Mouse (Mus musculus): ENCODE measurements around the gene Cfap221. TPM values are rescaled to one million over a fixed set of nuclear protein-coding genes. Genes with fewer than 3 reads are reported as not detected.

Gene Cfap221
- 1 to 10 TPM in 1 of 2 experiments, under 1 TPM in 1; 0.20 to 1.0 TPM for total RNA-seq (2021)

- intact Hi-C loops (cut with DNase I) = no loop called here
- DNase-seq (ENCODE audit: low spot score in 2 of 2) = peak; percentile 64 to 65
These were observed at the start of gene Cfap221 for GRCm38 (mm10) chr1:119996798-119997581. Gene Cfap221, minus strand, starts transcription at chr1:119997234.

- DNase-seq (ENCODE audit: low spot score in 2 of 2) = no peak
- intact Hi-C loops (cut with DNase I) = no loop called here
These were observed 47.5 kb upstream of the Cfap221 start for GRCm38 (mm10) chr1:120044584-120044983.

- intact Hi-C loops (cut with DNase I) = no loop called here
- DNase-seq (ENCODE audit: low spot score in 2 of 2) = no peak
These were observed 45.4 kb upstream of the Cfap221 start for GRCm38 (mm10) chr1:120042421-120042820.

DNA sequence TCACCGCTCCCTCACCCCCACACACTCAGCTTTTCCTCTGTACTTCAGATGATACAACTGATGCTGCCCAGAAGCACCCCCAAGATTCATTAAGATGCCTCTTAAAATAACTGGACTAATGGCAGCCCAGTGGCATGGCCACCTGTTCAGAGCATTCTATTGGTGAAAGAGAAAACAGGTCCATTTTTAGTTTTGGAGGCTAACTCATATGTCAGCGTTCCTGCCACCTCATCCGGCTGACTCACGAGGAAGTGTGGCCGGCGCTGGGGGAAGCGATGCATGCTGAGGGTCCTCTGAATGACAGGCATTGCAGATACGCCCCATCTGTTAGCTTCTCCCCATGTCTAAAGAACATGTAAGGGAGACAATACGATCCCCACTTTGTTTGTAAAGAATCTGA lies 41.6 kb upstream of the Cfap221 start:
- no peak for DNase-seq (ENCODE audit: low spot score in 2 of 2)
- intact Hi-C loops (cut with DNase I) = loop anchor here (10.0 kb wide), 1 partner anchor 116 kb away; no protein-coding TSS in a partner anchor

DNA sequence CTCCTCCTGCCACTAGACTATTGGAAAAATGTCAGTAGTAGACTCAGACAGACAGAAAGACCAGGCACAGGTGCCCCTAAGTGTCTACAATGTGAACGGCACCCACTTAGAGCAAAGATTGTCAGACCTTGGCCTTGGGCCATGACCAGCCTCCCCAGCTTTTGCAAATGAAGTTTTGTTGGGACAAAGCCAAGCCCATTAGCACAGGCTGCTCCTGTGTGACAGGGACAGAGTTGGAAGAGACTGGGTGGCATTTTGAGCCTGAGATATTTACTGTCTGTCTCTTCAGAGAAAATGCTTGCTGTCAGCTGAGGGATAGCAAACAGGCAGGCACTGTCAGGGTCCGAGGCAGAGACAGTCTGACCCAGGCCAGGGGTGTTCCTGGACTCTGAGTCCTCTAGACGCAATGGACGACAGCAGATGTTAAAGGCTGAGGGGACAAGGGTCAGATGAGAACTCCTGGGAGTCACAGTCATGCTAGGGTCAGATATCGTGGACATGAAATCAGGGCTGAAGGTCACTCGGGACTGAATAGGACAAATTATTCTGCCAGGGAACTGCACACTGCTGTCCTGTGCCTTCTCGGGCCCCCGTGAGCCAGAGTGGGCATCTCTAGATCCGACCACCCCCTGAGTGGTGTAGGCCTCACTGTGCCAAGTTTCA lies 40.1 kb upstream of the Cfap221 start:
- intact Hi-C loops (cut with DNase I) = loop anchor here (10.0 kb wide), 1 partner anchor 118 kb away; no protein-coding TSS in a partner anchor

GRCm38 (mm10) chr1:120035456-120036034 lies 38.5 kb upstream of the Cfap221 start:
- intact Hi-C loops (cut with DNase I) = loop anchor here (10.0 kb wide), 1 partner anchor 119 kb away; no protein-coding TSS in a partner anchor
- DNase-seq (ENCODE audit: low spot score in 2 of 2) = no peak

More for the DNA sequence above, 40.1 kb upstream of the Cfap221 start:
- no peak for DNase-seq (ENCODE audit: low spot score in 2 of 2)

GRCm38 (mm10) chr1:120034793-120035192 lies 37.8 kb upstream of the Cfap221 start:
- DNase-seq (ENCODE audit: low spot score in 2 of 2) = no peak
- intact Hi-C loops (cut with DNase I) = loop anchor here (10.0 kb wide), 1 partner anchor 120 kb away; no protein-coding TSS in a partner anchor

DNA sequence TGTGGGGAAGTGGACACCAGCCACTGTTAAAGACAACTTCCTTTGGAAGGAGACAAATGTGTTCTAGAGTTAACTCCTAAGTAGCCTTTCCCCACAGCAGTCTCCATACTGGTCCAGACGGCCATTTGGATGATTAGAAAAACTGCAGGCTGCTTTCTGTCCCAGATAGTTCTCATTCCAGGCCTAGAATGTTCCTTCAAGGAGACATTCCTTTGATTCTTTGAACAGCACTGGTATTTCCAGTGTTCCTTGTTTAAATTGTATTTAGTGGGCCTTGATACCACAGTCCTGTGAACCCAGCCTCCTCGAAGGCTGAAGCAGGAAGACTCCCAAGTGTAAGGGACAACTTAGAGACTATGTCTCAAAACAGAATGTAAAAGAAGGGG lies 36.4 kb upstream of the Cfap221 start:
- intact Hi-C loops (cut with DNase I) = loop anchor here (1.0 to 10.0 kb wide), 2 partner anchors 60 to 121 kb away; no protein-coding TSS in a partner anchor

GRCm38 (mm10) chr1:120032804-120033468 lies 35.9 kb upstream of the Cfap221 start:
- intact Hi-C loops (cut with DNase I) = loop anchor here (1.0 to 10.0 kb wide), 2 partner anchors 60 to 122 kb away; no protein-coding TSS in a partner anchor
- DNase-seq (ENCODE audit: low spot score in 2 of 2) = peak; percentile 57 to 70

More for the DNA sequence above, 36.4 kb upstream of the Cfap221 start:
- no peak for DNase-seq (ENCODE audit: low spot score in 2 of 2)

DNA sequence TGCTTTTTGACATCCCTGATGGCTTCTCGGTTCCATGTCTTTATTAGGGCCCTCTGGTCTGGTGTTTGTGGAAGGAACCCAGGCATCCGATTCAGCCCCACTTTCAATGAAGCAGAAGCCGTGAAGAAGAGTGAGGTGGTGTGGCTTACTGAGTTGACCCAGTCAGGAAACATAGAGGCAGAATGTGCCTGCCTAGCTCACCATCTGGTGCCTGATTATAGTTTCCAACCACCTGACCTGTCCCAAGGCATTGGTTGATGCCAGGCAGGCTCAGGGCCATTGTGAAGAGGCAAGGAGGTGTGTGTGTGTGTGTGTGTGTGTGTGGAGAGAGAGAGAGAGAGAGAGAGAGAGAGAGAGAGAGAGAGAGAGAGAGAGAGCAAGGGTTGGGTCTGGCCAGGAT lies 33.4 kb upstream of the Cfap221 start:
- DNase-seq (ENCODE audit: low spot score in 2 of 2) = no peak
- intact Hi-C loops (cut with DNase I) = loop anchor here (10.0 kb wide), 1 partner anchor 124 kb away; no protein-coding TSS in a partner anchor

DNA sequence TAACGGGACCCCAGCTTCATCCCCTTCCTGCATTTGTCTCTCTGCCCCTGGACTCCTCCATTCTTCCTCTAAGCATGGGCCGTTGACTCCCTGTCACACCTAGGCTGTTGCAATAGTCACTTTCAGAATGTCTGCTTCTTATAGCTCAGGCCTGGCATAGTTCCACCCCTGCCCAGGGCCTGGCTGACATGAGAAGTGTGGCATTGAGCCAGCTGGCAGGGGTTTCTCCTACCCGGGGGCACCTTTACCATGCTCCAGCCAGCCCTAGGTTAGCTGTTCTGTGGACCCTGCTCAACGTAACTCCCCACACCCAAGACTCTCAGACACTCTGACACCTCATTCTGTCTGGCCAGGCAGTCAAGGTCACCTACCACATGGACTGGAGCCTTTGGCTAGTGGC lies 30.7 kb upstream of the Cfap221 start:
- intact Hi-C loops (cut with DNase I) = no loop called here
- no peak for DNase-seq (ENCODE audit: low spot score in 2 of 2)

GRCm38 (mm10) chr1:120025050-120025439 lies 28.0 kb upstream of the Cfap221 start:
- no peak for DNase-seq (ENCODE audit: low spot score in 2 of 2)
- intact Hi-C loops (cut with DNase I) = no loop called here

- no peak for DNase-seq (ENCODE audit: low spot score in 2 of 2)
- intact Hi-C loops (cut with DNase I) = no loop called here
These were observed 27.5 kb upstream of the Cfap221 start for GRCm38 (mm10) chr1:120024331-120025049.

DNA sequence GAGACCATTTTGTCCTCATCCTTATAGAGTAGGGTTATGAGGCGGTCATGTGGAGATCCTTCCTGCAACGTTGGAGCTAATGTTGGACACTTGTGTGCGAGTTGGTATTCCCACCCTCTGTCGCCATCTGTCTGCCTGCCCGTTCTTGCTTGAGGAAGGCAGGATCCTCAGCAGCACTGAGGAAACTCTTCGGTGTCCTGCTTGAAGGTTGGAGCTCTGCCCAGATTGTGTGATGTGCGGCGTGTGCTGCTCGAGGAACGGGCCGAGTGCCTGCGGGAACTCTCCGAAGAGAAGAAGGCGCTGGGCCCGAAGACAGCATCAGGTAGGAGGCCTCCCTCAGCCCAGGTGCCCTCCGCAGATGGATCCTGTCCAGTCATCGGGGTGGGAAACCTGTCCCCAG lies 24.9 kb upstream of the Cfap221 start:
- peak; percentile 33 to 34 for DNase-seq (ENCODE audit: low spot score in 2 of 2)
- intact Hi-C loops (cut with DNase I) = no loop called here

DNA sequence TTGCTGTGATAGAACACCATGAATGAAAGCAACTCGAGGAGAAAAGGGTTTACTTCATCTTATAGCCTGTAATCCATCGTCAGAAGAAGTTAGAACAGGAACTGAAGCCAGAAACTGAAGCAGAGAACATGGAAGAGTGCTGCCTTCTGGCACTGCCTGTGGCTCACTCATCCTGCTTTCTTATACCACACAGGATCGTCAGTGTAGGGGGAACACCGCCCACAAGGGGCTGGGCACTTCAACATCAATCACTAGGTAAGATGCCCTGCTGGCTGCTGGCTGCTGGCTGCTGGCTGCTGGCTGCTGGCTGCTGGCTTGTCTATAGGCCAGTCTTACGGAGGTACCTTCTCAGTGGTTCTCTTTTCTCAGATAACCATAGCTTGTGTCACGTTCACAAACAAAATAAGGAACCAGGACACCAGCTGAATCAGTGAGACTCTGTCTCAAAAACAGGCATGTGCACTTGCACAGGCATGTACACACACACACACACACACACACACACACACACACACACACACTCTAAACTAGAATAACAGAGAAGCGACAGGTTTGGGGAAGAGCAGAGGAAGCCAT lies 23.4 kb upstream of the Cfap221 start:
- no peak for DNase-seq (ENCODE audit: low spot score in 2 of 2)
- intact Hi-C loops (cut with DNase I) = no loop called here

GRCm38 (mm10) chr1:120019428-120019827 lies 22.4 kb upstream of the Cfap221 start:
- DNase-seq (ENCODE audit: low spot score in 2 of 2) = no peak
- intact Hi-C loops (cut with DNase I) = no loop called here

DNA sequence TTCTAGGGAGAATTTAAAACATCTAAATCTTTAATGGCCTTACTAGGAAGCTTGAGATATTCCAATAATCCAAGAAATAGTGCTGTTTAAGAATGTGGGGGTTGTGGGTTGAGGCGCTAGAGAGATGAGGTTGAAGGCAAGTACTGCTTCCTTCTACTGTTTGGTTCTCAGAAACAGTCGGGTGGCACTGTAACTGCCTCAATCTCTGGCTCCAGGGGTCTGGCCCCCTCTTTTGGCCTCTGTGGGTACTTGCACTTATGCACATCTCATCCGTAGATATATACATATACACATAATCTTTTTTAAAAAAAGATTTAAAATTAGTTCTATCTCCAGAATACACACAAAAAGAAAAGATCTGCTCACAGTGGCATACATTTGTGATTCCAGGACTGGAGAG lies 21.9 kb upstream of the Cfap221 start:
- DNase-seq (ENCODE audit: low spot score in 2 of 2) = no peak
- intact Hi-C loops (cut with DNase I) = no loop called here

DNA sequence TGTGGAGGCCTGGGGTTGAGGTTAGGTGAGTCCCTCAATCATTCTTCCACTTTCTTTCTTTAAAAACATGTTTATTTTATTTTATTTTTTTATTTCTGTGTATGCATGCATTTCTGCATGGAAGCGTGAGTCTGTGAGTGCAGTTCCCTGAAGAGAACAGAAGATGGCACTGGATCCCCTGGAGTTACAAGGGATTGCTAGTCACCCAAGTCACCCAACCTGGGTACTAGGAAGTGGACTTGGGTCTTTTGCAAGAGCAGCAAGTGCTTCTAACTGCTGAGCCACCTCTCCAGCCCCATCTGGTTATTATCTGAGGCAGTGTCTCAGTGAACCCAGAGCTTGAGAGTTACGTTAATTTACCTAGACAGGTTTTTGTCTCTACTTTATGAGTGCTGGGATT lies 19.2 kb upstream of the Cfap221 start:
- DNase-seq (ENCODE audit: low spot score in 2 of 2) = no peak
- intact Hi-C loops (cut with DNase I) = no loop called here

GRCm38 (mm10) chr1:120013111-120013510 lies 16.1 kb upstream of the Cfap221 start:
- peak; percentile 43 to 61 for DNase-seq (ENCODE audit: low spot score in 2 of 2)
- intact Hi-C loops (cut with DNase I) = no loop called here

Data from left cerebral cortex, postnatal 36 days (tissue).